Mouse (Mus musculus) cerebellum, adult 2 months (tissue): ENCODE data around the gene Pold2.

ENCODE experiments used
- CTCF ChIP-seq: fragments of 200-500 bp; IDR thresholded peaks from 2 replicates; pipeline ENCODE4 v1.5.1; 2011; ENCODE audit warnings: low read depth, mild to moderate bottlenecking, control low read depth, low read length, moderate library complexity, borderline replicate concordance; ENCODE audit not compliant: insufficient read depth
- POLR2A ChIP-seq: fragments of 200-500 bp; IDR thresholded peaks from 2 replicates; pipeline ENCODE4 v1.6.1; 2011; ENCODE audit warnings: low read length, control low read depth, borderline replicate concordance; ENCODE audit not compliant: insufficient read depth

DNA sequence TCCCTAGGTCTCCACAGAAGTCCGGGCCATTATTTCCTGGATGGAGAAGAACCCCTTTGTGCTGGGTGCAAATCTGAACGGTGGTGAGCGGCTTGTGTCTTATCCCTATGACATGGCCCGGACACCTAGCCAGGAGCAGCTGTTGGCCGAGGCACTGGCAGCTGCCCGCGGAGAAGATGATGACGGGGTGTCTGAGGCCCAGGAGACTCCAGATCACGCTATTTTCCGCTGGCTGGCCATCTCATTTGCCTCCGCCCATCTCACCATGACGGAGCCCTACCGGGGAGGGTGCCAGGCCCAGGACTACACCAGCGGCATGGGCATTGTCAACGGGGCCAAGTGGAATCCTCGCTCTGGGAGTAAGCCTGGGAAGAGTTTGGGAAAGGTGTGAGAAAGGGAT, 8.0 kb downstream of the Pold2 start:
- no peak for TF ChIP-seq CTCF
- TF ChIP-seq POLR2A, result no peak
